Mouse (Mus musculus): ENCODE results near the gene Oaz2.

- TF ChIP-seq TAL1 (IDR thresholded peaks at IDR 0.05; ENCODE audit: low read length): no peak
- TF ChIP-seq GATA1 (IDR thresholded peaks at IDR 0.05; ENCODE audit: low read length): no peak
Observed at GRCm38 (mm10) chr9:65695646-65696045, 27.8 kb downstream of the Oaz2 start.
